Mouse (Mus musculus): ENCODE measurements around the gene Zc3hav1l. TPM values are rescaled to one million over a fixed set of nuclear protein-coding genes. Genes with fewer than 3 reads are reported as not detected.

Zc3hav1l gene
- polyA plus RNA-seq, 1 experiment from 2014 or later, result 17.5 TPM

DNA sequence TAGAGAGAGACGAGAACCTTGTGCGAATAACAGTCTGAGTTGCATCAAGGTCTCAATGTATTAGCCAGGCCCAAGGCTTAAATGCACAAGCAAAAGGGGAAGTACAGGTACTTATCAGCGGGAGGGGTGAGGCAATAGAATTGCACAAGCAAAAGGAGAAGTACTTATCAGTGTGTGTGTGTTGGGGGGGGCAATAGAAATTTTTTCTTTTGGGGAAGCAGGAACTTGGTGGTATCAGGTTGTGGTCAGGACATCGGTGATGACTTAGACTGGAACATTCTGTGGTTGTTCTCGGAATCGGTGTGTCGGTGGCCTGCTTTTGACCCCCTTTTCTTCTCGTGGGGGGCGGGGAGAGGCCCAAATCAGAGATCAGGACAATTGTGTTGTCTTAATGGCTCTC is 21.6 kb upstream of the Zc3hav1l start:
- no peak for DNase-seq (ENCODE audit: low spot score)
- no peaks in the 10 kb centered on the region for H3K36me3 ChIP-seq (replicated peaks)
- no peaks in the 10 kb centered on the region for H3K4me1 ChIP-seq
- no peaks in the 10 kb centered on the region for H3K27me3 ChIP-seq (replicated peaks; ENCODE audit: low read depth, poor library complexity, severe bottlenecking)
- H3K4me3 ChIP-seq, result no peak overlapping the region
- 95% methylated on average over 9 of the region's 9 CpGs for WGBS
- H3K9me3 ChIP-seq, result no peaks in the 10 kb centered on the region
- no peak overlapping the region for H3K27ac ChIP-seq (replicated peaks)

DNA sequence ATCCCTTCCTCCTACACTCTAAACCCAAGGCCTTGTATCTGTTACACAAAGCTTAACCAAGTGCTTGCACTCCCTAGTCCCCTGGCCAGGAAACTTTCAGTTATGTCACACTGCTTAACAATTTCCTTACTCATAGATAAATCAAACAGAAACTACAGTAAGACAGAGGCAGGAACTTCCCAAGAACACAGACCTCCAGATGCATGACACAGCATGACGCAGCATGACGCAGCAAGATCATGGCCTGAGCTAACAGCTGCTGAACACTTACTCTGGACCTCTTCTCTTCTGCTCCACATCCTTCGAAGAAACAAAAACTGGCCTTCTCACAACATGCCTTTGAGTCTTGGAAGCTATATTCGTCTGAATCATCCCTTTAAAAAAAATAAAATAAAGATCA is 17.0 kb upstream of the Zc3hav1l start:
- Histone ChIP-seq H3K4me3 (no peak overlapping the region), H3K4me1 (no peaks in the 10 kb centered on the region), H3K27ac (replicated peaks) (no peak overlapping the region), H3K9me3 (no peaks in the 10 kb centered on the region), H3K27me3 (replicated peaks; ENCODE audit: low read depth, poor library complexity, severe bottlenecking) (no peaks in the 10 kb centered on the region), H3K36me3 (replicated peaks) (no peaks in the 10 kb centered on the region)
- 91% methylated on average over 4 of the region's 4 CpGs for whole genome bisulfite sequencing
- DNase-seq (ENCODE audit: low spot score), result no peak

DNA sequence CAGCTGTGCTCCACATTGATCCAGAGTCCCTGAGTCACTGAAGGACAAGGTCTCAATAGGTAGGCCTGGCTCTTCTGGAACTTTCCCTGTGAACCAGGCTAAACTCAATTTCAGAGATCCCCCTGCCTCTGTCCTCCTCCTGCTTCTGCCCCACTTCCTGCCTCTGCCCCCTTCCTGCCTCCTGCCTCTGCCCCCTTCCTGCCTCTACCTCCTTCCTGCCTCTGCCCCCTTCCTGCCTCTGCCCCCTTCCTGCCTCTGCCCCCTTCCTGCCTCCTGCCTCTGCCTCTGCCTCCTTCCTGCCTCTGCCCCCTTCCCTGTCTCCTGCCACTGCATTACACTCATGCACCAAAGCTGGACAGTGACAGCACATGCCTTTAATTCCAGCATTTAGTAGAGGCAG is 10.7 kb upstream of the Zc3hav1l start:
- Histone ChIP-seq H3K4me3 (no peak overlapping the region), H3K9me3 (no peaks in the 10 kb centered on the region), H3K27me3 (replicated peaks; ENCODE audit: low read depth, poor library complexity, severe bottlenecking) (no peaks in the 10 kb centered on the region), H3K4me1 (0 out of 2 replicates have a peak, but pooled peaks cover 2% of the 10 kb centered on the region), H3K36me3 (replicated peaks) (no peaks in the 10 kb centered on the region), H3K27ac (replicated peaks) (no peak overlapping the region)
- DNase-seq (ENCODE audit: low spot score), result no peak

DNA sequence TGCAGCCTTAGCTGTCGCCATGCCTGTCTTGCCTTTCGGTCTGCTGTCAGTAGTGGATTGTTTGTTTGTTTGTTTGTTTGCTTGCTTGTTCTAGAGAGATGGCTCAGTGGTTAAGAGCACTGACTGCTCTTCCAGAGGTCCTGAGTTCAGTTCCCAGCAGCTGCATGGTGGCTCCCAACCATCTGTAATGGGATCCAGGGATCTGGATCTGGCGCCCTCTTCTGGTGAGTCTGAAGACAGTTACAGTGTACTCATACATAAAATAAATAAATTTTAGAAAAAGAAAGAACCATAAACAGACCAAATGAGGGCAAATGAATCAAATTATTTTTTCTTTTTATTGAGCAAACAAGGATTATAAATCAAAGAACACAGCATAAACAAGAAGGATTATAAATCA is 5.9 kb upstream of the Zc3hav1l start:
- Histone ChIP-seq H3K4me3 (no peak overlapping the region), H3K27me3 (replicated peaks; ENCODE audit: low read depth, poor library complexity, severe bottlenecking) (no peaks in the 10 kb centered on the region), H3K9me3 (0 out of 2 replicates have a peak, but pooled peaks cover 6% of the 10 kb centered on the region), H3K27ac (replicated peaks) (no peak overlapping the region), H3K36me3 (replicated peaks) (peaks cover 6% of the 10 kb centered on the region; the same call in 1 of the 2 replicates), H3K4me1 (0 out of 2 replicates have a peak, but pooled peaks cover 5% of the 10 kb centered on the region)
- no peak for DNase-seq (ENCODE audit: low spot score)
- 75% methylated on average over 3 of the region's 3 CpGs for WGBS

DNA sequence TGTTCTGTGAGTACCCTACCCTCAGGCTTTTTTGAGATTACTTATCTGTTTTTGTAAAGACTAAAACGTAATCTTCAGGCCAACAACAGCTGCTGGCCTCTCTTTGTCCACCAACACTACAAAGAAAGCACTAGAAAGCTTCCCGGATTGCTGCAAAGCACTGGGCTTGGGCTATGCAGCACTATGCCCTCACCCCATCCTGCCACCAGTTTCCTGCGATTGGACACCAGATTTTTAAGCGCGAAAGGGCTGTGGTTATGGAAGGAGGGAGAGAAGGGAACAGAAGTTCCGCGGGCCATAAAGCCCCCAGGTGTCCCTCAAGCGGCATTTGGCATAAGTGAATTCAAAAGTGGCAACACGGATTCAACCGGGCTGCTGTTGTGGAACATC is 818 bp downstream of the Zc3hav1l start:
- 0 out of 2 replicates have a peak, but pooled peaks cover 3% of the 10 kb centered on the region for H3K9me3 ChIP-seq

DNA sequence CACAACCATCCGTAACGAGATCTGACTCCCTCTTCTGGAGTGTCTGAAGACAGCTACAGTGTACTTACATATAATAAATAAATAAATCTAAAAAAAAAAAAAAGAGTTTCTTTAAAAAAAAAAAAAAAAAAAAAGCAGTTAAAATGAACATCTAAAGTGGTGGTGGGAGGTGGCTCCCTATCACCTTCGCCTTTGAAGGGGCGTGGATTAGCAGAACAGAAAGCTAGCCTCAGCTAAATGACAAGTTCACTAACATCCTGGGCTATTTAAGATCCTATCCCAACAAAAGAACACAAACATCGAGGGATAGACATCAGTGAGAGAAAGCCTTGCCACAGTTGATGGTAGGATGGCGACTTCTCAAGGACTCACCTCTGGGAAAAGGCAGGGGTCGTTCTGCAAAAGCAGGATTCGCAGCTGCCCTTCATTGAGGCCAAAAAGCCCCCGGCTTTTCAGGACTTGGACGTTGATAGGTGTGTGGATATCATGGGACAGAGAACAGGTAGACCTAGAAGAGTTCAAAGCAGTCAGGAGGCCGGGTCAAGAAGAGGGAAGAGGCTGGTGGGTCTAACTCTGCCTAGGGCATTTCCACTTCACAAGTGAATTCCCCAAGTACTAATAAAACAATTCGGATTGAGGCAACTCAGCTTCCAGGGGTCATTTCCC is 1.3 kb downstream of the Zc3hav1l start:
- H3K4me1 ChIP-seq, result peaks cover 23% of the 10 kb centered on the region
- no peaks in the 10 kb centered on the region for H3K27me3 ChIP-seq (replicated peaks; ENCODE audit: low read depth, poor library complexity, severe bottlenecking)
- H3K36me3 ChIP-seq (replicated peaks), result peaks cover 45% of the 10 kb centered on the region
- H3K27ac ChIP-seq (replicated peaks), result peak overlapping the region; percentile 99
- peak overlapping the region; percentile 82 for H3K4me3 ChIP-seq
- no peaks in the 10 kb centered on the region for H3K9me3 ChIP-seq
- peak; percentile 54 for DNase-seq (ENCODE audit: low spot score)
- 42% methylated on average over 12 of the region's 12 CpGs for WGBS

More for the DNA sequence above, 818 bp downstream of the Zc3hav1l start:
- 0% methylated on average over 10 of the region's 10 CpGs for WGBS
- Histone ChIP-seq H3K4me3 (peak overlapping the region; percentile 82), H3K4me1 (peaks cover 23% of the 10 kb centered on the region), H3K27ac (replicated peaks) (peak overlapping the region; percentile 99), H3K36me3 (replicated peaks) (peaks cover 43% of the 10 kb centered on the region), H3K27me3 (replicated peaks; ENCODE audit: low read depth, poor library complexity, severe bottlenecking) (no peaks in the 10 kb centered on the region)
- DNase-seq (ENCODE audit: low spot score), result peak; percentile 68

DNA sequence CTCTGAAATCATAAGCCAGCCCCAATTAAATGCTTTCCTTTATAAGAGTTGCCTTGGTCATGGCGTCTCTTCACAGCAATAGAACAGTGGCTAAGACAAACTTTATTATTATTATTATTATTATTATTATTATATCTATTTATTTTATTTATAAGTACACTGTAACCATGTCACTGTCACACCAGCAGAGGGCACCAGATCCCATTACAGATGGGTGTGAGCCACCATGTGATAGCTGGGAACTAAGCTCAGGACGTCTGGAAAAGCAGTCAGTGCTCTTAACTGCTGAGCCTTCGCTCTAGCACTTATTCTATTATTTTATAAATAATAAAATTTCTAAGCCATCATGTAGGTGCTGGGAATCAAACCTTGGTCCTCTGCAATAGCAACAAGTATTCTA is 5.4 kb downstream of the Zc3hav1l start:
- no peaks in the 10 kb centered on the region for H3K9me3 ChIP-seq
- WGBS, result 59% methylated on average over 3 of the region's 3 CpGs
- H3K36me3 ChIP-seq (replicated peaks), result peaks cover 85% of the 10 kb centered on the region

DNA sequence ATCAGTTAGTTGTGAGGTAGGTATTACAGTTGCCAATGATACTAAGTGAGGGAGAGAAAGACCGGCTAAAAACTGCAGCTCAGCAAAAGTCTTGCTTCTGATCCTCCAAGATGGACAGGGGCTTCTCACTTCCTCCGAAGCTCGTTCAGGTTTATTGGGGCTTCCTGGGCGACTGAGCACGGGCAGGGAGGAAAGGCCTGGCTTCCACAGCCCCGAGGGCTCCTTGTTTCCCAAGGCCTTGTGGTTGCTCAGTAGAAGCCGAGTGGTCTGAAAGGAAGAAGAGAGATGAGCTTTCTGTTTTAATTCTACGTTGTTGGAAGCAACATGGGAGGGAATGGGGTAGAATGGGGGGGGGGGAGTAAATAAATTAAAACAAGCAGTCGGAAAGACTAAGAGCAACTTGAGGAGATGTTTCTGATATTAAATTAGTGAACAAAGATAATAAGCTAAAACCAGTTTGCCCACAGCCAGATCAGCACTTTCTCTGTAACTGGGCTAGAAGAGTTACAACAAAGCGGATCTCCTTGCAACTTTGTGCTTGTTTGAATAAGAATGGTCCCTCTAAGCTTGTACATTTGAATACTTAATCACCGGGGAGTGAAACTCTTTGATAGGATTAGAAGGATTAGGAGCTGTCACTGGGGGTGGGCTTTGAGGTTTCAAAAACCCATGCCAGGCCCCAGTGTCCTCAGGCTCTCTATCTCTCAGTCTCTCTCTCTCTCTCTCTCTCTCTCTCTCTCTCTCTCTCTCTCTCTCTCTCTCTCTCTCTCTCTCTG is 6.0 kb downstream of the Zc3hav1l start:
- H3K4me1 ChIP-seq, result peaks cover 9% of the 10 kb centered on the region
- H3K27me3 ChIP-seq (replicated peaks; ENCODE audit: low read depth, poor library complexity, severe bottlenecking), result no peaks in the 10 kb centered on the region
- no peak for DNase-seq (ENCODE audit: low spot score)
- H3K4me3 ChIP-seq, result no peak overlapping the region
- peaks cover 91% of the 10 kb centered on the region for H3K36me3 ChIP-seq (replicated peaks)
- H3K9me3 ChIP-seq, result no peaks in the 10 kb centered on the region
- H3K27ac ChIP-seq (replicated peaks), result no peak overlapping the region
- 41% methylated on average over 11 of the region's 11 CpGs for WGBS

More for the DNA sequence above, 5.4 kb downstream of the Zc3hav1l start:
- Histone ChIP-seq H3K27ac (replicated peaks) (no peak overlapping the region), H3K4me1 (peaks cover 15% of the 10 kb centered on the region), H3K4me3 (no peak overlapping the region), H3K27me3 (replicated peaks; ENCODE audit: low read depth, poor library complexity, severe bottlenecking) (no peaks in the 10 kb centered on the region)
- no peak for DNase-seq (ENCODE audit: low spot score)

DNA sequence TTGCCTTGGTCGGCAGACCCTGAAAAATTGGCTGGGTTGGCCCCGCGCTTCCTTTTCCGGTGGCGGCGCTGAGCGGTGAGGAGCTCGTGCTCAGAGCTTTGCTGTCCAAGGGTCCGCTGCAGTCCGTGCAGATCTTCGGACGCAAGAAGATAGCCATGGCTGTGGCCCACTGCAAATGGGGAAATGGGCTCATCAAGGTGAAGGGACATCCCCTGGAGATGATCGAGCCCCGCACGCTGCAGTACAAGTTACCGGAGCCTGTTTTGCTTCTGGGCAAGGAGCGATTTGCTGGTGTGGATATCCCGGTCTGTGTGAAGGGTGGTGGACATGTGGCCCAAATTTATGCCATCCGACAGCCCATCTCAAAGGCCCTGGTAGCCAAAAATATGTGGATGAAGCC is 14.6 kb downstream of the Zc3hav1l start:
- no peak overlapping the region for H3K4me3 ChIP-seq
- peaks cover 24% of the 10 kb centered on the region for H3K9me3 ChIP-seq
- H3K4me1 ChIP-seq, result no peaks in the 10 kb centered on the region
- H3K27ac ChIP-seq (replicated peaks), result no peak overlapping the region
- DNase-seq (ENCODE audit: low spot score), result no peak
- peaks cover 63% of the 10 kb centered on the region for H3K36me3 ChIP-seq (replicated peaks)
- WGBS, result 97% methylated on average over 19 of the region's 19 CpGs
- no peaks in the 10 kb centered on the region for H3K27me3 ChIP-seq (replicated peaks; ENCODE audit: low read depth, poor library complexity, severe bottlenecking)

DNA sequence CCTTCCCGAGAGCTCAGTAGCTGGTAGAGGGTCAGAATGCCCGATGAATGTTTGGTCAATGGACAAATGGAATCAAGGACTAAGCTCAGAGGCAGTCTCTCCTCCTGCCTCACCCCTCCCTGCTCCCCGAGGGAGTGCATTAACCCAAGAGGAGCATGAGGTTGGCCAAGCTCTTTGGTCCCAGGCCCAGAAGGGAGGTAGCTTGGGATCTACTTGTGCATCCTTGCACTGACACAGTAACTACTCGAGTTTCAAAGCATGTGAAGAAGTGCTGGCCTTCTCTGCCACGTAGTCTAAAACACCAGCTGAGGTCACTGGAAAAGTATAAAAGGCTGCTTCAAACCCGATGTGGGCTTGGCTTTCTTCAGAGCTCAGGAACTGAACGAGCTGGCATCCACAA is 34.6 kb downstream of the Zc3hav1l start:
- H3K36me3 ChIP-seq (replicated peaks), result no peaks in the 10 kb centered on the region
- H3K9me3 ChIP-seq, result no peaks in the 10 kb centered on the region
- 79% methylated on average over 7 of the region's 7 CpGs for WGBS
- H3K27me3 ChIP-seq (replicated peaks; ENCODE audit: low read depth, poor library complexity, severe bottlenecking), result no peaks in the 10 kb centered on the region
- no peaks in the 10 kb centered on the region for H3K4me1 ChIP-seq
- H3K4me3 ChIP-seq, result no peak overlapping the region
- no peak overlapping the region for H3K27ac ChIP-seq (replicated peaks)
- no peak for DNase-seq (ENCODE audit: low spot score)

DNA sequence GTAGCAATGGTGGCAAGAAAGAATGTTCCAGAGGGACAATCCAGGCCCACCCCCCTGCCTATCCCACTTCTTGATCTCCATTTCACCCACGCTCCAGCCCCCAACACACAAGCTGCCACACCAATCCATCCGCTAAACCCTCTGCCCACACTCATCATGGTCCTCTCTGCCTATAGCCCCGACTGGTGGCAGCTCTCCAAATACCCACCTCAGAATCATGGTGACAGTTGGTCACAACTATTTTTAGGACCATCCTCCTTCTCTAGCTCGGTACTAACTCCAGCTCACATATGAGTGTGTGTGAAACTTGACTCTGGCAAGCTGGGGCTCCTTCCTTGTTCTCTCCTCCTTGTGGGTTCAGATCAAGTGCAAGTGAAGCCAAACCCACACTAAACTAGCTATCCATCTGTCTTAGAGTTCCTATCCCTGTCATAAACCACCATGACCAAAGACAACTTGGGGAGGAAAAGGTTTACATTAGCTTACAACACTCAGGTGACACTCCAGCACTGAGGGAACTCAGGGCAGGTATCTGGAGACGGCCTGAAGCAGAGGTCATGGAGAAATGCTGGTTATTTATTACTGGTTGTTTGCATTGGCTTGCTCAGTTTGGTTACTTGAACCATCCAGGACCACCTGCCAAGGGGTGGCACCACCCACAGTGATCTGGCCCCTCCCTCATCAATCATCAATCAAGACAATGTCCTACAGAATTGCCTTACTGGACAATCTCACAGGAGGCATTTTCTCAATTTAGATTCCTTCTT is 35.5 kb downstream of the Zc3hav1l start:
- Histone ChIP-seq H3K9me3 (no peaks in the 10 kb centered on the region), H3K27ac (replicated peaks) (no peak overlapping the region), H3K27me3 (replicated peaks; ENCODE audit: low read depth, poor library complexity, severe bottlenecking) (no peaks in the 10 kb centered on the region), H3K4me3 (no peak overlapping the region), H3K36me3 (replicated peaks) (no peaks in the 10 kb centered on the region), H3K4me1 (no peaks in the 10 kb centered on the region)
- DNase-seq (ENCODE audit: low spot score), result no peak
- WGBS, result 84% methylated on average over 5 of the region's 5 CpGs

DNA sequence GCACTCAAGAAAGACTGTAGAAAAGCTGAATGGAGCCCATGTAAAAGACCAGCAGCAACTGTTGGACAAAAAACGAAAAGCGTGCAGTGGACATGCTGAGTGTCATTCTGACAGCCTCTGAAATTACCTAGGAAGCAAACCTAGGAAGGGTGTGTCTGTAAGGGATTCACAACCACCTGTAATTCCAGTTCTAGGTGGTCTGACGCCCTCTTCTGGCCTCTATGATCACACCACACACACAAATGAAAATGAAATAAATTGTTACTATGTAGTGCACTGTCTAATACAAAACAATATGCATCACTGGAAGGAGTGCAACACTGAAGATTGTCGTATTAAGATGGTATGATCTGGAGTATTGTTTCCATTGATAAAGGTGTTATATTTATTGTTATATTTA is 37.2 kb downstream of the Zc3hav1l start:
- no peaks in the 10 kb centered on the region for H3K4me1 ChIP-seq
- WGBS, result 73% methylated on average over 4 of the region's 4 CpGs
- no peaks in the 10 kb centered on the region for H3K27me3 ChIP-seq (replicated peaks; ENCODE audit: low read depth, poor library complexity, severe bottlenecking)
- H3K4me3 ChIP-seq, result no peak overlapping the region
- H3K27ac ChIP-seq (replicated peaks), result no peak overlapping the region
- H3K36me3 ChIP-seq (replicated peaks), result no peaks in the 10 kb centered on the region
- no peaks in the 10 kb centered on the region for H3K9me3 ChIP-seq
- DNase-seq (ENCODE audit: low spot score), result no peak
